Mouse (Mus musculus): ENCODE data around the gene G0s2. TPM values are rescaled to one million over a fixed set of nuclear protein-coding genes. Genes with fewer than 3 reads are reported as not detected.

G0s2 gene
- total and polyA plus RNA-seq, 3 experiments = 156 to 182 (median 178) TPM

Other genes with a start within 250 kb of the G0s2 start
- gene Syt14, start 237.4 kb downstream of the G0s2 start, total RNA-seq (2021) = 1 to 10 TPM; 8.3 to 8.7 TPM
- gene Syt14, start 237.4 kb downstream of the G0s2 start, polyA plus RNA-seq (2012; rRNA removed) = 0.93 and 1.4 TPM in 2 replicates
- 10 to 100 TPM; 11.1 to 19.0 TPM for gene Diexf, start 142.9 kb downstream of the G0s2 start, total RNA-seq (2021)
- gene Diexf, start 142.9 kb downstream of the G0s2 start, polyA plus RNA-seq (2012; rRNA removed) = 10.6 and 12.9 TPM in 2 replicates
- gene Irf6, start 120.1 kb downstream of the G0s2 start, total RNA-seq (2021) = under 1 TPM; 0.31 to 0.49 TPM
- gene Irf6, start 120.1 kb downstream of the G0s2 start, polyA plus RNA-seq (2012; rRNA removed) = 0.09 and 0.51 TPM in 2 replicates
- 1 to 10 TPM; 1.4 to 3.2 TPM for gene A130010J15Rik, start 105.2 kb downstream of the G0s2 start, total RNA-seq (2021)
- gene A130010J15Rik, start 105.2 kb downstream of the G0s2 start, polyA plus RNA-seq (2012; rRNA removed) = 1.8 and 2.1 TPM in 2 replicates
- 1 to 10 TPM; 1.1 to 3.3 TPM for gene Traf3ip3, start 71.5 kb downstream of the G0s2 start, total RNA-seq (2021)
- gene Traf3ip3, start 71.5 kb downstream of the G0s2 start, polyA plus RNA-seq (2012; rRNA removed) = 0.15 and 0.75 TPM in 2 replicates
- gene Lamb3, start 65.5 kb downstream of the G0s2 start, total RNA-seq (2021) = 1 to 10 TPM in 1 of 2 experiments, under 1 TPM in 1; 0.69 to 2.3 TPM
- gene Lamb3, start 65.5 kb downstream of the G0s2 start, polyA plus RNA-seq (2012; rRNA removed) = 0.30 and 0.31 TPM in 2 replicates
- 100 to 1,000 TPM; 114 to 135 TPM for gene Hsd11b1, start 9.1 kb downstream of the G0s2 start, total RNA-seq (2021)
- 56.4 and 56.8 TPM in 2 replicates for gene Hsd11b1, start 9.1 kb downstream of the G0s2 start, polyA plus RNA-seq (2012; rRNA removed)
- not detected for gene Camk1g, start 97.1 kb upstream of the G0s2 start, total RNA-seq (2021)
- 0.29 and 0.42 TPM in 2 replicates for gene Camk1g, start 97.1 kb upstream of the G0s2 start, polyA plus RNA-seq (2012; rRNA removed)

Data from adrenal gland, adult 2 months (tissue).